Mouse (Mus musculus) lung, embryonic 14.5 days (tissue): Measurements from ENCODE around the gene Nrf1. TPM values are rescaled to one million over a fixed set of nuclear protein-coding genes. Genes with fewer than 3 reads are reported as not detected.

Experiments used
- ATAC-seq: fragments of 200-750 bp; cut with Nextera tagmentation; 2 replicates; pipeline ENCODE4 v1.8.0; 2017; ENCODE audit warnings: mild to moderate bottlenecking, moderate TSS enrichment, moderate library complexity; ENCODE audit not compliant: insufficient read depth
- DNase-seq: peaks from one replicate; pipeline ENCODE4 v3.0.0-alpha.2; 2015
- H3K27ac ChIP-seq: fragments of 300-500 bp; sonication (generic); 2 replicates; pipeline ENCODE4 v1.5.1; 2014; ENCODE audit warnings: low read depth, mild to moderate bottlenecking, moderate library complexity
- H3K27me3 ChIP-seq: fragments of 300-500 bp; sonication (generic); 2 replicates; pipeline ENCODE4 v1.6.1; 2014; ENCODE audit warnings: low read length, control low read depth; ENCODE audit not compliant: insufficient read depth
- H3K36me3 ChIP-seq: fragments of 300-500 bp; sonication (generic); 2 replicates; pipeline ENCODE4 v1.6.1; 2014; ENCODE audit warnings: control low read depth; ENCODE audit not compliant: insufficient read depth
- H3K4me1 ChIP-seq: fragments of 300-500 bp; sonication (generic); 2 replicates; pipeline ENCODE4 v1.6.1; 2014; ENCODE audit warnings: antibody characterized with exemption, control low read depth; ENCODE audit not compliant: insufficient read depth
- H3K4me2 ChIP-seq: fragments of 300-500 bp; sonication (generic); 2 replicates; pipeline ENCODE4 v1.6.1; 2014; ENCODE audit warnings: mild to moderate bottlenecking
- H3K4me3 ChIP-seq: fragments of 300-500 bp; sonication (generic); 2 replicates; pipeline ENCODE4 v1.5.1; 2014; ENCODE audit warnings: low read depth, low read length
- H3K9ac ChIP-seq: fragments of 300-500 bp; sonication (generic); 2 replicates; pipeline ENCODE4 v1.6.1; 2014
- H3K9me3 ChIP-seq: fragments of 300-500 bp; sonication (generic); 2 replicates; pipeline ENCODE4 v1.6.1; 2016; ENCODE audit warnings: low read depth, low read length, control low read depth
- CTCF ChIP-seq: IDR thresholded peaks from 2 replicates; pipeline ENCODE4 v1.5.1; 2016; ENCODE audit warnings: antibody characterized with exemption, low read depth
- WGBS: fragments of 180-500 bp; shearing (Covaris S2); extraction: QIAGEN DNeasy Blood & Tissue Kit; methylation state at CpG from one replicate; pipeline ENCODE4 v1.1.7; 2014; 5-methylcytosine and 5-hydroxymethylcytosine counted together
- polyA plus RNA-seq: library from polyadenylated mRNA; unstranded; fragments of >200 nt; fragmentation: Nextera tagmentation; extraction: Ambion mirVana; gene quantifications from 2 replicates; pipeline ENCODE4 v1.2.1, GENCODE M21; 2014

The Nrf1 gene
- polyA plus RNA-seq, 1 experiment from 2014 or later = 78.0 TPM

- H3K4me1 ChIP-seq = no peaks in the 10 kb centered on the region
- WGBS = 91% methylated on average over 15 of the region's 15 CpGs
Measured at GRCm38 (mm10) chr6:30153733-30154415, 106.1 kb downstream of the Nrf1 start.

GRCm38 (mm10) chr6:30159516-30160045, 111.8 kb downstream of the Nrf1 start:
- Histone ChIP-seq H3K36me3 (no peaks in the 10 kb centered on the region), H3K27ac (no peak overlapping the region), H3K9me3 (no peaks in the 10 kb centered on the region), H3K9ac (no peak overlapping the region), H3K27me3 (no peaks in the 10 kb centered on the region), H3K4me1 (no peaks in the 10 kb centered on the region), H3K4me3 (no peak overlapping the region), H3K4me2 (no peak overlapping the region)
- no peak for DNase-seq
- WGBS = 66% methylated on average over 4 of the region's 4 CpGs
- no peak for TF ChIP-seq CTCF
- no peak for ATAC-seq

More at GRCm38 (mm10) chr6:30153733-30154415, 106.1 kb downstream of the Nrf1 start:
- DNase-seq (no peak), ATAC-seq (no peak)
- H3K36me3 ChIP-seq = peaks cover 30% of the 10 kb centered on the region
- no peak for TF ChIP-seq CTCF
- H3K4me2 ChIP-seq = no peak overlapping the region
- no peaks in the 10 kb centered on the region for H3K27me3 ChIP-seq
- H3K9ac ChIP-seq = no peak overlapping the region
- H3K9me3 ChIP-seq = no peaks in the 10 kb centered on the region
- no peak overlapping the region for H3K4me3 ChIP-seq
- no peak overlapping the region for H3K27ac ChIP-seq

GRCm38 (mm10) chr6:30160408-30160807, 112.6 kb downstream of the Nrf1 start:
- no peak overlapping the region for H3K4me2 ChIP-seq
- ATAC-seq = no peak
- WGBS = 62% methylated on average over 4 of the region's 4 CpGs
- H3K9me3 ChIP-seq = no peaks in the 10 kb centered on the region
- no peaks in the 10 kb centered on the region for H3K36me3 ChIP-seq
- no peak overlapping the region for H3K27ac ChIP-seq
- H3K4me1 ChIP-seq = no peaks in the 10 kb centered on the region
- no peak for DNase-seq
- H3K4me3 ChIP-seq = no peak overlapping the region
- TF ChIP-seq CTCF = no peak
- H3K9ac ChIP-seq = no peak overlapping the region
- no peaks in the 10 kb centered on the region for H3K27me3 ChIP-seq

GRCm38 (mm10) chr6:30161618-30162017, 113.8 kb downstream of the Nrf1 start:
- H3K4me2 ChIP-seq = no peak overlapping the region
- WGBS = 68% methylated on average over 2 of the region's 2 CpGs

GRCm38 (mm10) chr6:30162091-30162490, 114.3 kb downstream of the Nrf1 start:
- H3K4me2 ChIP-seq = no peak overlapping the region
- no peaks in the 10 kb centered on the region for H3K9me3 ChIP-seq
- H3K36me3 ChIP-seq = no peaks in the 10 kb centered on the region
- WGBS = 41% methylated on average over 7 of the region's 7 CpGs
- no peak overlapping the region for H3K27ac ChIP-seq
- DNase-seq (peak; percentile 27), ATAC-seq (0 out of 2 replicates have a peak, but pooled peaks have one; percentile 21)
- no peaks in the 10 kb centered on the region for H3K4me1 ChIP-seq
- H3K9ac ChIP-seq = no peak overlapping the region
- H3K27me3 ChIP-seq = no peaks in the 10 kb centered on the region
- no peak overlapping the region for H3K4me3 ChIP-seq
- TF ChIP-seq CTCF = no peak

More at GRCm38 (mm10) chr6:30161618-30162017, 113.8 kb downstream of the Nrf1 start:
- no peaks in the 10 kb centered on the region for H3K27me3 ChIP-seq
- no peak overlapping the region for H3K27ac ChIP-seq
- no peak overlapping the region for H3K9ac ChIP-seq
- DNase-seq = no peak
- H3K36me3 ChIP-seq = no peaks in the 10 kb centered on the region
- H3K4me3 ChIP-seq = no peak overlapping the region
- TF ChIP-seq CTCF = no peak
- no peak for ATAC-seq
- H3K4me1 ChIP-seq = no peaks in the 10 kb centered on the region
- no peaks in the 10 kb centered on the region for H3K9me3 ChIP-seq

GRCm38 (mm10) chr6:30166349-30166748, 118.6 kb downstream of the Nrf1 start:
- no peak overlapping the region for H3K27ac ChIP-seq
- WGBS = 46% methylated on average over 3 of the region's 3 CpGs

GRCm38 (mm10) chr6:30167192-30167591, 119.4 kb downstream of the Nrf1 start:
- Histone ChIP-seq H3K4me2 (no peak overlapping the region), H3K36me3 (no peaks in the 10 kb centered on the region), H3K9me3 (no peaks in the 10 kb centered on the region), H3K4me1 (no peaks in the 10 kb centered on the region), H3K27ac (no peak overlapping the region), H3K27me3 (peaks cover 28% of the 10 kb centered on the region), H3K4me3 (no peak overlapping the region), H3K9ac (no peak overlapping the region)
- ATAC-seq (no peak), DNase-seq (no peak)
- TF ChIP-seq CTCF = no peak
- WGBS = 35% methylated on average over 11 of the region's 11 CpGs

More at GRCm38 (mm10) chr6:30166349-30166748, 118.6 kb downstream of the Nrf1 start:
- Histone ChIP-seq H3K9me3 (no peaks in the 10 kb centered on the region), H3K4me3 (no peak overlapping the region), H3K4me1 (no peaks in the 10 kb centered on the region), H3K27me3 (peaks cover 19% of the 10 kb centered on the region), H3K9ac (no peak overlapping the region), H3K36me3 (no peaks in the 10 kb centered on the region), H3K4me2 (no peak overlapping the region)
- DNase-seq = no peak
- no peak for TF ChIP-seq CTCF
- no peak for ATAC-seq
